ENCODE assay signal across 7 mouse cellular contexts in the genomic region with DNA sequence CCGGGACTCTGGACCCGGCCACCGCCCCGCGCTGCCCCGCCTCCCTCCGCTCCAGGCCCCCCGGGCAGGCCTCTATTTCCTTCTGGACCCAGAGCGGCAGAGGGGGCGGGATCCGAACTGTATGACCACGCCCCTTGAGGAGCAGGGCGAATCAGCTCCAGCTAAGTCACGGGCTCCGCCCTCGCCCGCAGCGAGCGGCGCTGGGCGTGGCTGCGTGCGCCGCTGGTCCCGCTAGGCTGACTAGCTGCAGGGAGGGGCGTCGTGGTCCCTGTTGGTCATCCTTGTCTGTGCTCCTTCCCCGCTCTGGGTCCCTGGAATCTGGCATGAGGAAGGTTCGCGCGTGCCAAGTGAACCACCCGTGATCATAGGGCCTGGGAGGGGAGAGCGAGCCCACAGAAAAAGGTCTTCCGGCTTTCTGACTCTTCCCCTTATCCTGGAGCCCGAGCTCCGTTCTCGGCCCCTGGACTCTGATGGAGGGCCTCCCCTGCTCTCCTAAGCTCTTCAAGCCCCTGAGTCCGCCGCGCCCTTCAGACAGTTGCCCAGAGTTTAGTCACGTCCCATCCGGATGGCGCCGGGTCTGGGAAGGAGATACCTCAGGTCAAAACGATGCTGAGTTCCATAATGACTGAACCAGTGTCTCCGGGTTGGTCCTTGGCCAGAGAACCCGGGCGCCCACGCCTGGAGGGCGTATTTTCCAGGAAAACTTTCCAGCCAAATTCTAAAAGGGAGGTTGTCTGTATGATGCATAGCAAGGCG. TPM values are rescaled to one million over a fixed set of nuclear protein-coding genes. Genes with fewer than 3 reads are reported as not detected.
DNase-seq lines count a peak whose midpoint lies in the region; ATAC-seq lines count a peak whose summit lies in the region.

Gene Ugdh, minus strand, starts transcription at position 144 of the 756 bp plus-strand sequence.

- H3K9ac ChIP-seq in intestine, embryonic 16.5 days (ENCODE audit: low read depth, low read length), result peak within 1 kb of the TSS; percentile 84
- H3K9ac ChIP-seq in midbrain, embryonic 11.5 days (ENCODE audit: low read length), result peak within 1 kb of the TSS; percentile 69

- under 1% methylated on average over 51 of the region's 51 CpGs for WGBS in intestine, embryonic 16.5 days
- under 1% methylated on average over 47 of the region's 51 CpGs for WGBS in midbrain, embryonic 11.5 days

- H3K36me3 ChIP-seq in intestine, embryonic 16.5 days (ENCODE audit: control insufficient read depth, insufficient read depth, low read length), result no peaks in the 10 kb centered on the region
- H3K36me3 ChIP-seq in midbrain, embryonic 11.5 days (ENCODE audit: control insufficient read depth, insufficient read depth, low read length), result no peaks in the 10 kb centered on the region

- H3K4me3 ChIP-seq in intestine, embryonic 16.5 days (ENCODE audit: low read length), result peak within 1 kb of the TSS; percentile 83
- peak within 1 kb of the TSS; percentile 60 for H3K4me3 ChIP-seq in midbrain, embryonic 11.5 days (ENCODE audit: low read depth, low read length)

- peak; percentile 99 for DNase-seq in adrenal gland, adult 2 months
- peak; percentile 98 for DNase-seq in embryo, embryonic 11.5 days (ENCODE audit: low read depth, low spot score)
- DNase-seq in gastrocnemius, postnatal 4 days (ENCODE audit: low spot score in 2 of 2), result peak; percentile 94 to 98
- peak; percentile 94 to 95 for DNase-seq in left cerebral cortex, postnatal 36 days (ENCODE audit: low spot score in 2 of 2)
- DNase-seq in midbrain, embryonic 11.5 days (ENCODE audit: low spot score, missing footprints), result peak; percentile 99
- peak; percentile 97 for DNase-seq in skeletal muscle tissue, adult 2 months (ENCODE audit: low read depth, low spot score)

- H3K4me2 ChIP-seq in intestine, embryonic 16.5 days (ENCODE audit: low read depth, low read length), result peak within 1 kb of the TSS; percentile 73
- peak within 1 kb of the TSS; percentile 73 for H3K4me2 ChIP-seq in midbrain, embryonic 11.5 days

- no peaks in the 10 kb centered on the region for H3K27me3 ChIP-seq in intestine, embryonic 16.5 days (replicated peaks; ENCODE audit: control insufficient read depth, insufficient read depth, low read length)
- no peaks in the 10 kb centered on the region for H3K27me3 ChIP-seq in midbrain, embryonic 11.5 days (ENCODE audit: control insufficient read depth, insufficient read depth, low read length)

- intact Hi-C loops in left cerebral cortex, postnatal 36 days (cut with DNase I), result loop anchor here (2.0 kb wide), 1 partner anchor 55 kb away; no protein-coding TSS in a partner anchor

- H3K27ac ChIP-seq in intestine, embryonic 16.5 days (ENCODE audit: low read length), result peak within 1 kb of the TSS; percentile 84
- H3K27ac ChIP-seq in midbrain, embryonic 11.5 days (ENCODE audit: low read depth, low read length), result peak within 1 kb of the TSS; percentile 4; the same call in 1 of the 2 replicates

- no peaks in the 10 kb centered on the region for H3K9me3 ChIP-seq in intestine, embryonic 16.5 days (ENCODE audit: control insufficient read depth, low read length)
- H3K9me3 ChIP-seq in midbrain, embryonic 11.5 days (ENCODE audit: control insufficient read depth, low read length), result no peaks in the 10 kb centered on the region

- peaks cover 10% of the 10 kb centered on the region for H3K4me1 ChIP-seq in intestine, embryonic 16.5 days (ENCODE audit: control insufficient read depth, insufficient read depth, low read length)
- peaks cover 3% of the 10 kb centered on the region; the same call in 1 of the 2 replicates for H3K4me1 ChIP-seq in midbrain, embryonic 11.5 days (ENCODE audit: control insufficient read depth, insufficient read depth, low read length)

- peak; percentile 98 for ATAC-seq in intestine, embryonic 16.5 days
- ATAC-seq in midbrain, embryonic 11.5 days (ENCODE audit: low FRiP score), result peak; percentile 99

RNA-seq across cellular contexts. Expression of gene Ugdh, which starts in this region (rescaled TPM):
- 10 to 100 TPM; 71.8 to 82.5 TPM for total RNA-seq in adrenal gland, adult 2 months (2021)
- polyA plus RNA-seq in adrenal gland, adult 2 months (2012; rRNA removed), result 5.7 and 5.9 TPM in 2 replicates
- total RNA-seq in gastrocnemius, postnatal 4 days (2021), result 10 to 100 TPM; 40.8 to 41.9 TPM
- 266 and 271 TPM in 2 replicates for polyA plus RNA-seq in intestine, embryonic 16.5 days (2015; fragmentation: Nextera tagmentation; extraction: Ambion mirVana)
- total RNA-seq in left cerebral cortex, postnatal 36 days (2021), result 10 to 100 TPM; 29.8 to 37.8 TPM
- polyA plus RNA-seq in midbrain, embryonic 11.5 days (2014; fragmentation: Nextera tagmentation; extraction: Ambion mirVana), result 55.0 and 63.3 TPM in 2 replicates

Comparison
In these comparisons a context has a peak if more than half of its experiments do, and no peak if none do; other contexts are left out.
1. Peak in every context shown above with its lines: DNase-seq, ATAC-seq, H3K4me3 ChIP-seq and H3K27ac ChIP-seq.